Mouse (Mus musculus): Measurements from ENCODE around the gene Galnt7. TPM values are rescaled to one million over a fixed set of nuclear protein-coding genes. Genes with fewer than 3 reads are reported as not detected.
"Not testable (repeated sequence)": the region's sequence is repeated elsewhere in the genome, so short reads cannot be mapped to it uniquely, and the experiment has no call there.

Gene Galnt7
- polyA plus RNA-seq, 1 experiment from 2014 or later: 30.5 TPM

DNA sequence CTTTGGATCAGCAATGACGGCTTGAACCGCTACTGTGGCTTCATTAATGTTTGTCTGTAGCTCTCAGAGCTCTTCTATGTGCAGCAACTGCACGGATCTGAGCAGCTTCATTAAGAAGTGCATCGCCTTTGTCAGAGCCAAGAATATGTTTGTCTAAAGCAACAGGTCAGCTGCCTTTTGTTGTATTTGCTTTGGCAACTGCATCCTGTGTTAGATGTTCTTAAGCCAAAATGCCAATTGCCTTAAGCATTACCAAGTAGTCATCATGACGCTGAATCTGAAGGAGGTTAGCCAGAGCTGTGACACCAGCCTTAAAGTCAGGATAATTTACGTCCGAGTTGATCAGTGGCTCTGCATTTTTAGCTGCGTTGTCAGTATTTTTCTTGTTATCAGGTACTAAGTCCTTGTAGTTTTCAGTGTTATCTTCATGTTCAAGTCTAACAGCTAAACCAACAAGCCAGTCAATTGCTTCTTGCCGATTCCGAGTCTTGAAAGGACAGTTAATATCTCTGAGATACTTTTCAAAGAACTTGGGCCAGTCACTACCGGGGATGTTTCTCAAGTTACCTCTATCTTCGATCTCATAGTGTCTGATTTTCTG lies 132.5 kb downstream of the Galnt7 start:
- Histone ChIP-seq H3K27me3 (replicated peaks) (no peaks in the 10 kb centered on the region), H3K4me3 (replicated peaks) (no peak overlapping the region), H3K36me3 (no peaks in the 10 kb centered on the region), H3K9ac (no peak overlapping the region), H3K9me3 (no peaks in the 10 kb centered on the region), H3K4me2 (replicated peaks) (no peak overlapping the region), H3K27ac (no peak overlapping the region), H3K4me1 (replicated peaks) (no peaks in the 10 kb centered on the region)
- 81% methylated on average over 12 of the region's 12 CpGs for WGBS
- no peak for ATAC-seq

DNA sequence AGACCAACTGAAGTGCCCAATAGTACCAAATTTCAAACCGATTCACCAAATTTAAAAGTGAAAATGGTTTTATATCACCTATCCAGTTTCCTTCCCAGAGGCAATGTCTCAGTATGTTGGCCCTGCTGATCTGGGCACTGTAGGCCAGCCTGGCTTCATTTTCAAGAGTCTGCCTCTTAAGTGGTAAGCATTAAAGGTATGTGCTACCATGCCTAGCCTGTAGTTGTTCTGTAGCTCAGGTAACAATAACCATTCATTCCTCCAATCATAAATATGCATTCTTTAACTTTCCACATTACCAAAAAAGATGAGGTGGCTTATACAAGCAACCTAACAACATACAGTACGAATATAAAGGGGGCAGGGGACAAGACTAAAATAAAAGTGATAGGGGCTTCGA lies 135.1 kb downstream of the Galnt7 start:
- H3K4me2 ChIP-seq (replicated peaks): no peak overlapping the region
- H3K4me1 ChIP-seq (replicated peaks): no peaks in the 10 kb centered on the region
- H3K27ac ChIP-seq: no peak overlapping the region
- WGBS: 92% methylated on average over 3 of the region's 3 CpGs
- no peak overlapping the region for H3K4me3 ChIP-seq (replicated peaks)
- no peaks in the 10 kb centered on the region for H3K9me3 ChIP-seq
- no peaks in the 10 kb centered on the region for H3K36me3 ChIP-seq
- ATAC-seq: no peak
- H3K27me3 ChIP-seq (replicated peaks): no peaks in the 10 kb centered on the region
- H3K9ac ChIP-seq: no peak overlapping the region

DNA sequence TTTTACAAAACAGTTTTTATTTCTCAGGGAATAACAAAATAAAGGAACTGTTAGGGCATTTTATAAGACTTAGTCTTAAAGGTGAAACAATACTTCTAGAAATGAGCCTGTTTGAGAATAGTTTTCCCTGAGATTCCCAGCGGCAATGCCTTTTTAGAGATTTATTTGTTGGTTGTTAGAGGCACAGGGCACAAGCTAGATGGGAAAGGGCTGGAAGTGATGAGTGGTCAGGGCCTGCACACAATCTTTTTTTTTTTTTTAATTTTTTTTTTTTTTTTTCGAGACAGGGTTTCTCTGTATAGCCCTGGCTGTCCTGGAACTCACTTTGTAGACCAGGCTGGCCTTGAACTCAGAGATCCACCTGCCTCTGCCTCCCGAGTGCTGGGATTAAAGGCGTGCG lies 136.1 kb downstream of the Galnt7 start:
- not testable (repeated sequence) for H3K9ac ChIP-seq; H3K27ac ChIP-seq; H3K36me3 ChIP-seq; H3K4me2 ChIP-seq (replicated peaks); H3K9me3 ChIP-seq; H3K4me1 ChIP-seq (replicated peaks); H3K4me3 ChIP-seq (replicated peaks); H3K27me3 ChIP-seq (replicated peaks); ATAC-seq
- 95% methylated on average over 4 of the region's 5 CpGs for WGBS

DNA sequence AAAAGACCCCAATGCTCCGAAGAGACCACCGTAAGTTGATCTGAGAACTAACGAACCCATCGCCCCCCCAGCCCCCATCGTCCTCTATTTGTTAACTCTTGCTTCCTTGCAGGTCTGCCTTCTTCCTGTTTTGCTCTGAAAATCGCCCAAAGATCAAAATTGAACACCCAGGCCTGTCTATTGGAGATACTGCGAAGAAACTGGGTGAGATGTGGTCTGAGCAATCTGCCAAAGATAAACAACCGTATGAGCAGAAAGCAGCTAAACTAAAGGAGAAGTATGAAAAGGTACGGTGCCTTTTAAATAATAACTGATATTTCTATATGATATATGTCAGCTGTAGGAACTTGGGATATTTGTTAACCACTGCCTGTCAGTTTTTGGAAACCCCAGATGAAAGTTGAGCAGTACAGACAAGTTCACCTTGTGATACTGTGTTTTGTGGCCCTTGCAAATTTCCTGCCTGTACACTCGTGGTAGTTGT lies 139.6 kb downstream of the Galnt7 start:
- H3K9me3 ChIP-seq; H3K4me1 ChIP-seq (replicated peaks); H3K36me3 ChIP-seq; ATAC-seq; H3K27me3 ChIP-seq (replicated peaks); H3K27ac ChIP-seq: not testable (repeated sequence)
- peak overlapping the region; percentile 99; the same call in 1 of the 2 replicates for H3K9ac ChIP-seq
- WGBS: 4% methylated on average over 10 of the region's 10 CpGs
- peak overlapping the region; percentile 79 for H3K4me3 ChIP-seq (replicated peaks)
- peak overlapping the region; percentile 51 for H3K4me2 ChIP-seq (replicated peaks)

DNA sequence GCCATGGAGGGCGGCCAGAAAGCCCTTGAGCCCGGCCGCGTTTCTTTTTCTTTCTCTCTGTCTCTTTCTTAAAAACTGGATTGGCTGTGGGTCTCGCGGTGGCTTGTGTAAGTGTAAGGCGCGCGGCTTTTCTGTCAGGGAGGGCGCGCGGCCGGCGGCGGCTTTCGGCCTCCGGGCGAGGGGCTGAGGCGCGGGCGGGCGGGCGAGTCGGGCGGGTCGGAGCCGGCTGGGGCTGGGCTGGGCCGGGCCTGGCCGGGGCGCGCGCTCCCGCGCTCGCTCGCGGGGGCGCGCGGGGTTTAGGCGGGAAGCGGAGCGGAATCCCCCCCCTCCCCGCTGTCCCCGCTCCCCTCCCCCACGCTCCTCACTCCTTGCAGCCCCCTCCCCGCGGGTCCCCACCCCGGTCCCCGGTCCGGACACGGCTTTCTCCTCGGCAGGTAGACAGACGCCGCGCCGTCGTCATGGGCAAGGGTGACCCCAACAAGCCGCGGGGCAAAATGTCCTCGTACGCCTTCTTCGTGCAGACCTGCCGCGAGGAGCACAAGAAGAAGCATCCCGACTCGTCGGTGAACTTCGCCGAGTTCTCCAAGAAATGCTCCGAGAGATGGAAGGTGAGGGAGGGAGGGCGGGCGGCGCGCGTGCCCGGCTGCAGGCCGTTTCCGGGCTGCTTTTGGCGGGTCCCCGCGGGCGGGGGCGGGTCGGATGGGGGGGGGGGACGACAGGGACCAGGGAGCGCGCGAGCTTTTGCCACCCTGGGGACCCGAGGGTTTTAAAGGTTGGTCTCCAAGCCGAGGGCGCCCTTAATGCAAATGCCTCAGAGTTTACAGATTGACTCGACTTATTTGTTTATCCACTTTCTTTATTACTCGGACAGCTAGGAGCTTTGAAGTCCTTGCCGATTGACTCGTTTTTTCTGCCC lies 140.4 kb downstream of the Galnt7 start:
- WGBS: 1% methylated on average over 66 of the region's 96 CpGs
- no peaks in the 10 kb centered on the region for H3K36me3 ChIP-seq
- H3K27me3 ChIP-seq (replicated peaks): no peaks in the 10 kb centered on the region
- H3K4me2 ChIP-seq (replicated peaks): peak overlapping the region; percentile 51
- H3K4me1 ChIP-seq (replicated peaks): no peaks in the 10 kb centered on the region
- H3K9me3 ChIP-seq: no peaks in the 10 kb centered on the region
- H3K9ac ChIP-seq: peak overlapping the region; percentile 99
- peak; percentile 60 for ATAC-seq
- peak overlapping the region; percentile 100 for H3K27ac ChIP-seq
- peak overlapping the region; percentile 79 for H3K4me3 ChIP-seq (replicated peaks)

DNA sequence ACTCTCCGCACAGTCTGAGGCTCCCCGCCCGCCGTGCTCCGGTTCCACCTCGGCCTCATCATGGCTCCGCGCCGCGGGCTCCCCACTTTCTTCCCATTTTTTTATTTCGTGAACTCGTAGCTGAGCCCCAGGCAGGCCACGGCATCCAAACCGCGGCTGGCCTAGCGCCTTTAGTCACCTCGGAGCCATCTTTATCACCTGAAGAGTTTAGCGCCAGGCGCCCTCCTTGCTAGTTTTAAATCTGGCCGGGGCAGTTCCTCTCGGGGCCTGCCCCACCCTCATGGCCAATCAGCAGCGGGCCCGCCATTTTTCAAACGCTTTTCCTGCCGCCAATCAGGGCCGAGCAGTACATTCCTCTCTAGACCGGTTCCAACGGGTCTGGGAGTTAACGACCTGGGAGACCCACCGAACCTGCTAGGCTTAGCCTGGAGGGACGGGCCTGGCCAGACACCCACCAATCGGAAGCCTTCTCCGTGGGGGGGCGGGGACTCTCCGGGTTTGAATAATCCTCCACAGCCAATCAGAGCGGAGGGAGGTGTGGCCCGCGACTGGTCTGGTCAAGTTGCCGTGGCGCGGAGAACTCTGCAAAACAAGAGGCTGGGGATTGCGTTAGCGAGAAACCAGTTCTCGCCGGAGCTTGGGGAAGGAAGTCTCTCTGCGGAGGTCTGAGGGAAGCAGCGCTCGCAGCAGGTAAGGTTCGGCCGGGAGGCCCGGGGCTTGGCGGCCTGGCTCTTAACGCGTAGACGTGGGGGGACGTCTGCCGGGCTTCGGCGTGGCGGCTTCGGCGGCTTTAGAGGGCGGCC lies 141.3 kb downstream of the Galnt7 start, which contains the start of gene Hmgb2:
Gene Hmgb2 (plus strand): TSS at position 592 of the 803 bp plus-strand sequence.
- Histone ChIP-seq H3K9ac (peak within 1 kb of the TSS; percentile 99), H3K4me2 (replicated peaks) (peak within 1 kb of the TSS; percentile 91), H3K9me3 (no peaks in the 10 kb centered on the region), H3K4me1 (replicated peaks) (no peaks in the 10 kb centered on the region), H3K4me3 (replicated peaks) (peak within 1 kb of the TSS; percentile 79), H3K36me3 (no peaks in the 10 kb centered on the region), H3K27ac (peak within 1 kb of the TSS; percentile 100), H3K27me3 (replicated peaks) (no peaks in the 10 kb centered on the region)
- WGBS: under 1% methylated on average over 63 of the region's 63 CpGs
- ATAC-seq: peak; percentile 99

DNA sequence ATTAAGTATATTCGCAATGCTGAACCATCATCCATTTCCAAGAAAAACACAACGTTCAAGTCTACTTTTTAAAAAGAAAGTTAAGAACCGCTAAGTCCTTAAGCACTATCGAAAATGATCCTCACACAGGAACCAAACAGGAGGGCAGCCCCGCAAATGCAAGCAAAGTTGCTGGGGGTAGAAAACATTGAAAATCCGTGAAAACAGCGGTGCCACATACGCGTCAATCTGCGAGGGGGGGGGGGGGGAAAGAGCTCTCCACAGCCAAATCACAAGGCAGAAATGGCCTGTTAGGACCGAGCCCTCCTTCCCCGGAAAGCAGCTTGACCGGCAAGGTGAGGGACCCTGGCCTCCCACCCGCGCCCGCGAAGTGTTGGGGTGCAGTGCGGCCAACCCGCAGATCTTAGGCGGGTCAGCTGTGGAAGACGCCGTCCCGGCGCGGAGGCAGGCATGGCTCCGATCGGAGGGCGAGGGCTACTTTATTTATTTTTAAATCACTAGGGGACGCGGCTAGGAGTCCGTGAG lies 142.0 kb downstream of the Galnt7 start:
- peak overlapping the region; percentile 90 for H3K27ac ChIP-seq
- peak overlapping the region; percentile 91 for H3K4me2 ChIP-seq (replicated peaks)
- peak overlapping the region; percentile 68 for H3K4me3 ChIP-seq (replicated peaks)
- no peaks in the 10 kb centered on the region for H3K4me1 ChIP-seq (replicated peaks)
- ATAC-seq: peak; percentile 9
- peak overlapping the region; percentile 81 for H3K9ac ChIP-seq
- WGBS: 2% methylated on average over 31 of the region's 31 CpGs
- no peaks in the 10 kb centered on the region for H3K36me3 ChIP-seq
- no peaks in the 10 kb centered on the region for H3K27me3 ChIP-seq (replicated peaks)
- H3K9me3 ChIP-seq: no peaks in the 10 kb centered on the region

DNA sequence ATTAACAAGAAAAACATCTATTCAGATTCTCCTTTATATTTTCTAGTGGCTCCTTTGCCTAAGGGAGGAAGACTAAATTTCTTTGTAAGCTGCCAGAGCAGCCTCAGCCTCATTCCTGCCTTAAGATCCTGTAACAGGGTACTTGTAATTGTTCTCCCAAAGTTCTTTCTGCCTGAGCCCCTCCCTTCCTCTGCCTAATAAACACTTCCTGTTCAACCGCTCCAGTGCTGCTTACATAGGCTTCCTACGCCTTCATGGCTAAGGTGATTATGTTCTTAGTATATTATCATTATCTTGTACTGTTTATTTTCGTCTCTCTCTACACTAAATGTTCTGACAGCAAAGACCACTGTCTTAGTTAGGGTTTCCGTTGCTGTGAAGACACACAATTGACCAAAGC lies 144.2 kb downstream of the Galnt7 start:
- 76% methylated on average over 4 of the region's 4 CpGs for WGBS
- Histone ChIP-seq H3K27ac (no peak overlapping the region), H3K9ac (no peak overlapping the region), H3K4me3 (replicated peaks) (no peak overlapping the region), H3K27me3 (replicated peaks) (no peaks in the 10 kb centered on the region), H3K4me1 (replicated peaks) (0 out of 2 replicates have a peak, but pooled peaks cover 3% of the 10 kb centered on the region), H3K9me3 (no peaks in the 10 kb centered on the region), H3K36me3 (no peaks in the 10 kb centered on the region), H3K4me2 (replicated peaks) (no peak overlapping the region)
- no peak for ATAC-seq

DNA sequence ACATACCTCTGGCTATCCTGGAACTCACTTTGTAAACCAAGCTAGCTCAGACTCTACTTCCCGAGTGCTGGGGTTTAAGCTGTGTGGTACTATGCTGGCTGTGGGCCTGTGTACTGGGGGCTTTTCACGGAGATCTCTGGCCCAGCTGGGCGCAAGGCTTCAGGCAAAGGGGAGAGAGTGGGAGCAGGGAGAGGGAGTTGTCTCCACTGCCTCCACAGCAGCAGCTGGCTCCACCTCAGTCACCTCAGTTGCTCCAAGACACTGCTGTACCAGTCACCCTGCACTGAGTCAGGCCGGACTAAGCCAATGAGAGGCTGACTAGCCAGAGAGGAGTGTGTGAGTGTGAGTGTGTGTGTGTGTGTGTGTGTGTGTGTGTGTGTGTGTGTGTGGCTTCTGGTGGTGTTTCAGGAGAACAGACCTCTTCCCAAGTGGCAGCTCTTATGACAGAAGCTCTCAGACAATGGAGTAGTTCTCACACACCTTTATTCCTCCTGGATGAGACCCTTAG lies 145.2 kb downstream of the Galnt7 start:
- Histone ChIP-seq H3K27ac (no peak overlapping the region), H3K9me3 (no peaks in the 10 kb centered on the region), H3K4me3 (replicated peaks) (no peak overlapping the region), H3K4me1 (replicated peaks) (0 out of 2 replicates have a peak, but pooled peaks cover 3% of the 10 kb centered on the region), H3K27me3 (replicated peaks) (no peaks in the 10 kb centered on the region), H3K9ac (no peak overlapping the region), H3K4me2 (replicated peaks) (no peak overlapping the region), H3K36me3 (no peaks in the 10 kb centered on the region)
- WGBS: 89% methylated on average over 4 of the region's 4 CpGs
- no peak for ATAC-seq

DNA sequence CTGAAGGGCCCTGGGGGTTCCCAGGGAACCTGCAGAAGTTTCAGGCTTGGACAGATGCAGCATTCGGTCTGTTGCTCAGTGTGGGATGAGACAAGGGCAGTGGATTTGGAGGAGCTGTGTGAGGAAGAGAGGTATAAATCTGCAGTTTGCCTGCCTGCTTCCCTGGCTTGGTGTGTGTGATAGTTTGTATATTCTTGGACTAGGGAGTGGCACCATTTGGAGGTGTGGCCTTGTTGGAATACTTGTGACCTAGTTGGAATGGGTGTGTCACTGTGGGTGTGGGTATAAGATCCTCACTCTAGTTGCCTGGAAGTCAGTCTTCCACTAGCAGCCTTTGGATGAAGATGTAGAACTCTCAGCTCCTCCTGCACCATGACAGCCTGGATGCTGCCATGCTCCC lies 147.3 kb downstream of the Galnt7 start:
- ATAC-seq: peak; percentile 31; the same call in 1 of the 2 replicates

DNA sequence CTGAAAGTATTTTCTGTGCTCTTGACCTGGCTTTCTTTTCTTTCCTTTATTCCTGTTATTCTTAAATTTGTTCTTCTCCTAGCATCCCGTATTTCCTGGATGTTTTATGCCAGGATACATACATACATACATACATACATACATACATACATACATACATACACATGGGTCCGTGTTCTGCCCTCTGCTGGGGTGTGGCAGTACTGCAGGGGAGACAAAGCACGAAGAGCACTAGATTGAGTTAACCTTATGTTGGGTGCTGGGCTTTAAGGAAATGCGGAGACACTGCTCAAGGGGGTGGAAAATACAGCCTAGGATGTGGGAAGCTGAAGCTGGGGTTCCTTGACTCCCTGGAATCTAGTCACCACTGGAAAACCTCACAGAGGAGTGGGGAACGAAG lies 149.2 kb downstream of the Galnt7 start:
- Histone ChIP-seq H3K4me1 (replicated peaks) (peaks cover 5% of the 10 kb centered on the region; the same call in 1 of the 2 replicates), H3K4me3 (replicated peaks) (no peak overlapping the region), H3K27ac (no peak overlapping the region), H3K9me3 (no peaks in the 10 kb centered on the region), H3K9ac (no peak overlapping the region), H3K27me3 (replicated peaks) (no peaks in the 10 kb centered on the region), H3K4me2 (replicated peaks) (no peak overlapping the region), H3K36me3 (no peaks in the 10 kb centered on the region)
- 0 out of 2 replicates have a peak, but pooled peaks have one; percentile 27 for ATAC-seq
- WGBS: 56% methylated on average over 5 of the region's 5 CpGs

More for the DNA sequence above, 147.3 kb downstream of the Galnt7 start:
- not testable (repeated sequence) for H3K9me3 ChIP-seq; H3K9ac ChIP-seq; H3K4me1 ChIP-seq (replicated peaks); H3K4me2 ChIP-seq (replicated peaks); H3K27ac ChIP-seq; H3K4me3 ChIP-seq (replicated peaks); H3K36me3 ChIP-seq; H3K27me3 ChIP-seq (replicated peaks)
- WGBS: 61% methylated on average over 1 of the region's 1 CpGs
